Mouse (Mus musculus): Measurements from ENCODE around the gene Bcl9l. TPM values are rescaled to one million over a fixed set of nuclear protein-coding genes. Genes with fewer than 3 reads are reported as not detected.

The Bcl9l gene
- polyA plus RNA-seq, 1 experiment from 2014 or later: 12.5 TPM

- Histone ChIP-seq H3K4me3 (no peak overlapping the region), H3K27ac (peak overlapping the region; percentile 64), H3K9ac (peak overlapping the region; percentile 2; the same call in 1 of the 2 replicates), H3K36me3 (replicated peaks) (no peaks in the 10 kb centered on the region), H3K4me2 (peak overlapping the region; percentile 12; the same call in 1 of the 2 replicates), H3K4me1 (peaks cover 78% of the 10 kb centered on the region), H3K27me3 (replicated peaks) (no peaks in the 10 kb centered on the region), H3K9me3 (no peaks in the 10 kb centered on the region)
- no peak for ATAC-seq (replicated peaks)
- WGBS: 19% methylated on average over 11 of the region's 11 CpGs
Measured at GRCm38 (mm10) chr9:44494261-44494862, 11.7 kb downstream of the Bcl9l start.

GRCm38 (mm10) chr9:44494863-44495809 lies 12.5 kb downstream of the Bcl9l start:
- Histone ChIP-seq H3K4me1 (peaks cover 78% of the 10 kb centered on the region), H3K9me3 (no peaks in the 10 kb centered on the region), H3K36me3 (replicated peaks) (no peaks in the 10 kb centered on the region), H3K4me2 (peak overlapping the region; percentile 12; the same call in 1 of the 2 replicates), H3K4me3 (no peak overlapping the region), H3K27me3 (replicated peaks) (no peaks in the 10 kb centered on the region), H3K27ac (peak overlapping the region; percentile 64), H3K9ac (0 out of 2 replicates have a peak overlapping the region, but pooled peaks have one; percentile 2)
- 54% methylated on average over 9 of the region's 9 CpGs for WGBS
- no peak for ATAC-seq (replicated peaks)

DNA sequence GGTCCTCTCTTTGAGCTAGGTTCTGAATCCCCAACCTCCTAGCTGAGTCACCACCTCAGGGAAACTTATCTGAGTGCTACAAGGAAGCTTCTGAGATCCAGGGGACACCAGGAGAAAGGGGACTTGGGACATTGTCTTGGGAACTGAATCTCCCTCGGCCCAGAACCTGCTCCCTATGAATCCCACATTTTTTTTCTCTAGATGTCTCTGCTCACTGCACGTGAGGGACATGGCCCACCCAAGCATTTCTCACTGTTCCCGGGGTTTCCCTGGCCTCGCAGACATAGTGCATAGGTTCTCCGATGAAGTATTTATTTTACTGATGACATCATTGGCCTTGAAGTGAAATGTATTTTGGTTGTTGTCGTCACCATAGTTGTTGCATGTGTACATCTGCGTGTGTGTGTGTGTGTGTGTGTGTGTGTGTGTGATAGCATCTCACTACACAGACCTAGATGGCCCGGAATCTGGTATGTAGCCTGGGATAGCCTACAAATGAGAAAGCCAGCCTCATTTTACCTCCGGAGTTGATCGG lies 13.3 kb downstream of the Bcl9l start:
- H3K4me1 ChIP-seq: peaks cover 78% of the 10 kb centered on the region
- ATAC-seq (replicated peaks): no peak
- no peak overlapping the region for H3K27ac ChIP-seq
- H3K27me3 ChIP-seq (replicated peaks): no peaks in the 10 kb centered on the region
- 88% methylated on average over 10 of the region's 10 CpGs for WGBS
- no peak overlapping the region for H3K9ac ChIP-seq
- H3K4me2 ChIP-seq: no peak overlapping the region
- no peaks in the 10 kb centered on the region for H3K9me3 ChIP-seq
- no peak overlapping the region for H3K4me3 ChIP-seq
- no peaks in the 10 kb centered on the region for H3K36me3 ChIP-seq (replicated peaks)

DNA sequence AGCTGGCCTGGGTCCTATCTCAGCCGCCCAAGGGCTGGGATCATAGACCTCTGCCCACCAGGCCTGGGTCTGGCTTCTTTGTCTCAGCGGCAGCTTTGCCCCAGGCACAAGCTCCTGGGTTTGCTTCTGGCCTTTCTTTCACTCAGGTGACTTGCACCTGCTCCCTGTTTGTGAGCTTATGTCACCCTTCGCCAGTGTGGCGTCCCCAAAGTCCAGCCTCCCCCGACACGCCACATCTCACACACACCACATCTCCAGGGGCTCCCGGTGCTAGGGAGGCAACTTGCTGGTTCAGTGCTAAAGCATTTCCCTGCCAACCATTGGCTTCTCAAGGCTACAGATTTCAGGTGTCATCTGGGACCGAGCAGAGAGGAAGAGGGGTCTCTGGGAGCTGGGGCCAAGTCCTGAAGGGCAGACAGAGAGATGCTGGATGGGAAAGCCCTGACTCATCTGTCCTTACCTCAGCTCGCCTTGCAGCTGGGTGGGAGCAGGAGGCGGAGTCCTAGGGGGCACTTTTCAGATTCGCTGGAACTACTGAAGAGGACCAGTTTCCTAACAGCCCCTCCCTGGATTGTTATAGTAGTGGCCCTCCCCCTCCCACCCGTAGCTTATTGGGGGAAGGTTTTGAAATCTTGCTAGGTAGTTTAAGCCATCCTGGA lies 14.3 kb downstream of the Bcl9l start:
- Histone ChIP-seq H3K9ac (no peak overlapping the region), H3K4me2 (no peak overlapping the region), H3K27ac (no peak overlapping the region), H3K36me3 (replicated peaks) (no peaks in the 10 kb centered on the region; the same call in 1 of the 2 replicates), H3K4me3 (no peak overlapping the region), H3K27me3 (replicated peaks) (no peaks in the 10 kb centered on the region), H3K4me1 (peaks cover 87% of the 10 kb centered on the region), H3K9me3 (no peaks in the 10 kb centered on the region)
- ATAC-seq (replicated peaks): no peak
- 54% methylated on average over 12 of the region's 12 CpGs for WGBS

DNA sequence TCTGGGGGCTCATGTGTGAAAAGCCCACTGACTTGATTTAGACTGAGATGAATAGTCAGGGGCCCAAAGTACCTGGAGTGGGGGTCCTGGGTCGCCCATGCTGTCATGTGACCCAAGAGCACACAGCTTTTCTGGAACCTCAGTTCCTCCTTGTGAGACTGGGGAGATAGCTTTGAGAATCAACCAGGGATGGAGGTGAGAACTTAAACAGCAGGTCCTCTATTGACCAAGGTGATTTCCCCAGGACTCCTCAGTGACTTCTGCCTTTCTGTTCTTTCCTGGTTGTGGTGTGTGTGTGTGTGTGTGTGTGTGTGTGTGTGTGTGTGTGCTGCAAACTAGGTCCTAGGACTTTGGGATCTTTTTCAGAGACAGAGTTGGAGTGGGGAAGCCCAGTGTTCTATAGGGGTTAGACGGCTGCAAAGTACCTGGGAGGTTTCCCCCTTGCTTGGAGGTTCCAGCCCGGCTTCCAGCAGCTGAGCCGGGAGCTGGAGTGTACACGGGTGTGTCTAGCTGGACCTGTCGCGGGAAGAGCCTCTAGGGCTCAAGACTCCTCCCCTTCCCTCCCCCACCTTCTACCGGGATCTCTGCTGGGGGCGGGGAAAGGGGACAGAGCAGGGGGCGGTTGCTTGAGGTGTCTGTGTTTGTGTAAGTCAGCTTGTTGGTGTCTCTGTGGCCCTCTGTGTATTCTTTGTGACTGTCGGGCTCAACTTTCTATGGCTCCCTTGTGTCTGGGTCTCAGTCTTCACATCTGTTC lies 15.2 kb downstream of the Bcl9l start:
- Histone ChIP-seq H3K4me1 (peaks cover 83% of the 10 kb centered on the region), H3K4me2 (peak overlapping the region; percentile 65), H3K27me3 (replicated peaks) (no peaks in the 10 kb centered on the region), H3K27ac (peak overlapping the region; percentile 88), H3K4me3 (peak overlapping the region; percentile 36), H3K9ac (peak overlapping the region; percentile 39; the same call in 1 of the 2 replicates), H3K9me3 (no peaks in the 10 kb centered on the region), H3K36me3 (replicated peaks) (no peaks in the 10 kb centered on the region; the same call in 1 of the 2 replicates)
- ATAC-seq (replicated peaks): no peak
- WGBS: 5% methylated on average over 11 of the region's 11 CpGs

- Histone ChIP-seq H3K9ac (peak overlapping the region; percentile 39), H3K27ac (peak overlapping the region; percentile 88), H3K4me3 (peak overlapping the region; percentile 36), H3K36me3 (replicated peaks) (no peaks in the 10 kb centered on the region; the same call in 1 of the 2 replicates), H3K4me2 (peak overlapping the region; percentile 65), H3K4me1 (peaks cover 74% of the 10 kb centered on the region), H3K9me3 (no peaks in the 10 kb centered on the region), H3K27me3 (replicated peaks) (no peaks in the 10 kb centered on the region)
- ATAC-seq (replicated peaks): peak; percentile 62
- WGBS: 2% methylated on average over 55 of the region's 59 CpGs
Measured at GRCm38 (mm10) chr9:44498421-44499355, 16.1 kb downstream of the Bcl9l start.

GRCm38 (mm10) chr9:44499356-44500162 lies 16.9 kb downstream of the Bcl9l start:
- peaks cover 66% of the 10 kb centered on the region for H3K4me1 ChIP-seq
- peak; percentile 24; the same call in 1 of the 2 replicates for ATAC-seq (replicated peaks)

GRCm38 (mm10) chr9:44500163-44500533 lies 17.5 kb downstream of the Bcl9l start:
- peak overlapping the region; percentile 39 for H3K9ac ChIP-seq
- peak overlapping the region; percentile 88 for H3K27ac ChIP-seq
- H3K4me1 ChIP-seq: peaks cover 60% of the 10 kb centered on the region
- peak; percentile 40; the same call in 1 of the 2 replicates for ATAC-seq (replicated peaks)
- 22% methylated on average over 5 of the region's 5 CpGs for WGBS
- no peaks in the 10 kb centered on the region; the same call in 1 of the 2 replicates for H3K36me3 ChIP-seq (replicated peaks)
- H3K27me3 ChIP-seq (replicated peaks): no peaks in the 10 kb centered on the region
- H3K4me3 ChIP-seq: peak overlapping the region; percentile 36
- H3K9me3 ChIP-seq: no peaks in the 10 kb centered on the region
- peak overlapping the region; percentile 65 for H3K4me2 ChIP-seq

More at GRCm38 (mm10) chr9:44499356-44500162, 16.9 kb downstream of the Bcl9l start:
- Histone ChIP-seq H3K9ac (peak overlapping the region; percentile 39), H3K4me2 (peak overlapping the region; percentile 65), H3K27me3 (replicated peaks) (no peaks in the 10 kb centered on the region), H3K27ac (peak overlapping the region; percentile 88), H3K36me3 (replicated peaks) (no peaks in the 10 kb centered on the region; the same call in 1 of the 2 replicates), H3K4me3 (peak overlapping the region; percentile 36), H3K9me3 (no peaks in the 10 kb centered on the region)
- WGBS: 5% methylated on average over 20 of the region's 20 CpGs

GRCm38 (mm10) chr9:44500638-44501175 lies 18.1 kb downstream of the Bcl9l start:
- no peak for ATAC-seq (replicated peaks)
- H3K4me2 ChIP-seq: peak overlapping the region; percentile 65; the same call in 1 of the 2 replicates
- peak overlapping the region; percentile 88 for H3K27ac ChIP-seq
- no peak overlapping the region for H3K9ac ChIP-seq
- no peak overlapping the region for H3K4me3 ChIP-seq
- peaks cover 1% of the 10 kb centered on the region for H3K36me3 ChIP-seq (replicated peaks)
- no peaks in the 10 kb centered on the region for H3K9me3 ChIP-seq
- H3K4me1 ChIP-seq: peaks cover 54% of the 10 kb centered on the region
- 49% methylated on average over 8 of the region's 8 CpGs for WGBS
- H3K27me3 ChIP-seq (replicated peaks): no peaks in the 10 kb centered on the region

Data from midbrain, embryonic 15.5 days (tissue).